Mouse (Mus musculus) cerebellum, postnatal 25 days (tissue): ENCODE data around the gene Etv3.
A peak's percentile ranks its signal among the peaks of the same experiment; 100 is the strongest.
"Not testable (repeated sequence)": the region's sequence is repeated elsewhere in the genome, so short reads cannot be mapped to it uniquely, and the experiment has no call there.

Experiments
- DNase-seq, 2 experiments: peaks; one replicate each; pipeline ENCODE4 v3.0.0; 2021; ENCODE audit warnings: mixed read lengths in 2 of 2

Etv3 gene

DNA sequence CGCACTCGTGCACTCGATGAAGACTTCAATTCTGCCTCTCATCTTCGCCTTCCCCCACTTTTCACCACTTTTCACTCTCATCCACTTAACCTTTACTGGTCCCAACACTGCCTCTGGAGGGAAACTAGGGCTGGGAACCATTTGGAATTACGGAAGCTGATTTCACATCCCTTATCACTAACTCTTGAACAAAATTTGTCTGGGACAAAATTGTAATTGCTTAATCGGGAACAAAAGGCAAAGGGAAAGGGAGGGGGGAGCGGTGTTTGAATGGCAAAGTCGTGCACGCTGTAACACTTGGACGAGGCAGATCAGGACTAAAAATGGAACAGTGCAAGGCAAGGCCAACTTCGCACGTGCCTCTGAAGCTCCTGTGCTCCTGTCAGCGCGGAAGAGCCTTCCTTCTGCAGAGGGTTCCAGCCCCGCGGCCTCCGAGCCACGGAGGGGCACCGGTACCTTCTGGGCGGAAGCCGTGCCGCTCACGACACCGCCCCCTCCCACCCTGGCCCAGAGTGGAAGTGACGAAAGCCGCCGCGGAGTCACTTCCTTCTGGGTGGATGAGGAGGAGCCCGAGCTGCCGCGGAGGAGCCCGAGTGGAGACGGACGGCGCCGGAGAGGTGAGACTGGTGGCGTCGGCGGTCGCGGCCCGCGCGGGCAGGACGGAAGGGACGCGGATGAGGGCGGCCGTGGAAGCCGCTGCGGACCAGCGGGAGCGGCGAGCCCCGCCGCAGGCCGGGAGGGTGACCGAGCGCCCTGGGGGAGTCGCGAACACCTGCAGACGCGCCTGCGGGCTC, at the start of gene Etv3:
Gene Etv3, plus strand, starts transcription at position 365 of the 794 bp plus-strand sequence.
- DNase-seq = peak; percentile 93 to 96

DNA sequence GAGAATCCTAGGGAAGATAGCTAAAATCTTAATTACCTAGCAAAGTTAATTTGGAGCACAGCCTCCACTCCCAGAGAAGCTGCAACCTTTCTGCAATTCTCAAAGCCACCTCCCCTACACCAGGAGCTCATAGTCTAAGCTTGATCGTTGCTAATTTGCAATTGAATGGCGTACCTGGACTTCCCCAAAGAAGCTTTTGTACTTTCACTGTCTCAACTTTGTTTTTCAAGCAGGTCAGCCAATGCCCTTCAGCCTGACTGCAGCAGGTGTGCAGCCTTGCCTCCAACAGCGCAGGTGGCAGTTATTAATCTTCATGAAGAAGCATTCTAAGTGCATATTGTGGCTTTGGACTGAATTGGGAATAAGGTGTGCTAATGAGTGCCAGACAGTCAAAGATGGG, 47.3 kb upstream of the Etv3 start:
- DNase-seq = not testable (repeated sequence)

DNA sequence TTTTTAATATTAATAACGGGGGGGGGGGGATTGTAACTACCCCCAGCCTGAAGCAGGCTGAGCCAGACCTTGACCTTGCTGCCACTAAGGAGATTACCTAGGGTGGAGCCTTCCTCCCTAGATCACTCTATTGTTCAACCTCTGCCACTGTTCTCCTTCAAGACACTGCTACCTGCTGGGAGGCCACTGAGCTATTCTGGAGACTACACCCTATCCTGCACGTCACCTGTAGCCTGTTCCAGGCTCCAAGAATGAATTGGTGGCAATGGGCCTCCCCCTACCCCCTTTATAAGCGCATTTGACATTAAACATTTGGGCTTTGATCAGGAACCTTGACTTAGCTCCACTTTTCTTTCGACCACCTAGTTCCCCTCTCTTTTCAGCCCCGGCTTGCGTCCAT, 46.6 kb upstream of the Etv3 start:
- DNase-seq = not testable (repeated sequence)

DNA sequence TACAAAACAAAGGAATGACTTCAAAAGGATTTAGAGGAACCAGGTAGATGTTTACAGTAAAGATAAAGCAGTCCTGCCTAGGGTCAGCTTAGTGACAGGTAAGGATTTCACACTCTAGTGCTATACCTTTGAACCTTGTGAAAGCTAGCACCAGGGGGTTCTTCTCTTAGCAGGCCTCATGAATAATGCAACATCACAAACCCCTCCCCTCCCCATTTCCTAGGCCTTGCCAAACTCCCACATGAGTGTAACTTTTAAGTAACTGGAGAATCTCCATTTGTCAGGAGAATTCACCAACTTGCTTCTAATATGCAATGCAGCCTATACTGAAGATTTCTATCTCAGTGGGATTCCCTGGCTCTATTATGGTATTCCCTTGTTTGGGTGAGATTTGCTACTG, 46.0 kb upstream of the Etv3 start:
- DNase-seq = not testable (repeated sequence)

DNA sequence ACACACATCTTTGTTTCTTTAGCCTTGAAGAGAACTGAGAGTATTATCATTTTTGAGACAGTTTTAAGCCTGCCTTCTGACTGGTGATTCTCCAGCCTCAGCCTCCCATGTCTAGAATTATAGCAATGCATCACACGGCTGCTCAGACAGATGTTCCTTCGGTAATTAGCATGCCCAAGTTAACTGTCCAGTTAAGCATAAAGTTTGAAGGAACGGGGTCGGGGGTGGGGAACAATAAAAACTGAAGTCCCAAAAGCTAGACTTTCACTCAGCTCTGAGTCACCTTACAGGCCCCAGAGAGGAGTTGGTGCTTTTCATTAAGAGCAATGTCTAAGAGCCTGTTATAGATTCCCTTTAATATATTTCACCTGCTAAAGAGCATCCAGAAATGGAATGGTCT, 37.8 kb upstream of the Etv3 start:
- no peak for DNase-seq

DNA sequence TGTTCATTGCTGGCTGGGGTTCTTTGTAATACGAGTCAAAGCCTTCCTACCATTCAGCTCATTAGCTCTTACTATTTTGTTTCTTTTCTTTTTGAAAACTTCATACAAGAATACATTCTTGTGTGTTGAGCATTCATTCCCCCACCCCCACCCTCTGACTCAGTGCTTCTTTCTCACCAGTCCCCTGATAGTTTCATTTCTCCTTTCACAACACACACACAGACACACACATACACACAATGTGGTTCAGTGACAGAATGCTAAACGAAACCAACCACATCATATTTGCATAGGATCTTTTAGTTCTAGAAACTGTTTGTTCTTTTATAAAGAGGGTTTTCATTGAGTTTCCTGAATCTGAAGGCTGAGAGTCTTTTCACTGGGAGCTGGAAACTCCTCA, 37.3 kb upstream of the Etv3 start:
- DNase-seq = no peak

DNA sequence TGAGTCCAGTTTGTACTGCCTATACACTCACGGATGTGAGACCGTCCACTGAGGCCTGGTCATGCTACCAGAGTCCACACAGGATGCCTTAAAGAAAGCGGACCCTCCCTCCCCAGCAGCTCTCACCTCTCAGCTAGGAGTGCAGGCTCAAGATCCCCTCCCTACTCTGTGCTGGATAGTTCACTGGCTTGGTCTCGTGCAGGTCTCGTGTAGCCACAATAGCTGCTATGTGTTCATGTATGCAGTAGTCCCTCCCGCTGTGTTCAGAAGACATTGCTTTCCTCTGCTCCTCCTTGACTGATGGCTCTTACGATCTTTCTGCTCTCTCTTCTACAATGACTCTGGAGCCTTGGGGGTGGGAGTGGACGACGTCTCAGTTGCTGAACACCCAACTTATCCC, 26.9 kb upstream of the Etv3 start:
- no peak for DNase-seq

DNA sequence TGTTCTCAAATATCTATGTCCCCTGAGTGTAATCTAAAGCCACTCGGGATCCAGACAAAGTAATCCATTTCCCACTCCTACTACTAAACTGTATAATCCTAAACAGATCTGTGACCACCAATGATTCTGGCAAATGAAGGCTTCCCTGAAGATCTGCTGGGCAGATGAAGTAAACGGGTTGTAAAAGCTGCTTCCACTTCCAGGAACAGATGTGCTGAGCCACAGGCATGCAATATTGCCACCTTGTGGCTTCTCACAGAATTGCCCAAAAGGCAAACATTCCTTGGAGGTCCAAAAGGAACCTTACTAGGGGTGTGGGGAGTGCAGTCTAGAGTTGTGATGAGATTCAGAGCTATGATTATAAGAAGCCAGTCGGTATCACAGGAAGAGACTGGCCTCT, 26.1 kb upstream of the Etv3 start:
- DNase-seq = peak; percentile 61 to 79

DNA sequence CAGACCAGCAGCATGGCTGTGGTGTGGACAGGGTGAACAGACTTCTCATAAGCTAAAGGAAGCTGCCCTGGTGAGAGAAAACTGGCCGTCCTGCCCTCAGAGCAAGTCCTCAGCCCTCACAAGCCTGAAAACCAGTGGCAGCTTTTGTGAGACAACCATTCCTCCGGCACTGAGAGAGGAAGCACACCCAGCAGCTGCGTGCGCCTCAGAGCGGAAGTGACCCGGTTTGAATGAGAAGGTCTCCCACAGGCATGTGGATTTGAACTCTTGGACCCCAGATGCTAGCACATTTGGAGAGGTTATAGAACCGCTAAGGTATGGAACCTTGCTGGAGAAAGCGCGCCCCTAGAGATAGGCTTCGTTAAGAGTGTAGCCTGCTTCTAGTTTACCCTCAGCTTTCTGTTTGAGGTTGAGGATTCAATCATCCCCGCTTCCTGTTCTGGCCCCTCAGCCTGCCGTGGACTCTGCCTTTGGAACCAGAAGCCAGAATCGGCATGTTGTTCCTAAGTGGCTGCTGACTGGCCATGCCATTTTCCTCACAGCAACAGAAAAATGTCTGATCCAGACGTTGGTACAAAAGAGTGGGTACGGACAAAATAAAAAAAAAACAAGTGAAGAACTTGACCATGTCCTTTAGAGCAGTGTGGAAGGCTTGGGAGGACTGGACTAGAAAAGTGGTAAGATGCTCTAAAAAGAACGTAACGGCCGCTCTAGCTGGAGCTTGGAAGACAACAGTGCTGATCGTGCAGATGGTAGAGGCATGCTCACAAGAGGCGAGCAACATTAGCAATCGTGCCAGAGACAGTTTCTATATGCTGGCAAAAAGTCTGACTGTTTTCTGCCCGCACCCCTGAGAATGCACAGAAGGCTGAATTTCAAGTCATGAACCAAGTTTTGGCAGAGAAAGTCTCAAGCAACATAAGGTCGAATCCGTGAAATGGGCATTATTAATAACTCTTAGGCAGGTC, 24.8 kb upstream of the Etv3 start:
- DNase-seq = no peak

DNA sequence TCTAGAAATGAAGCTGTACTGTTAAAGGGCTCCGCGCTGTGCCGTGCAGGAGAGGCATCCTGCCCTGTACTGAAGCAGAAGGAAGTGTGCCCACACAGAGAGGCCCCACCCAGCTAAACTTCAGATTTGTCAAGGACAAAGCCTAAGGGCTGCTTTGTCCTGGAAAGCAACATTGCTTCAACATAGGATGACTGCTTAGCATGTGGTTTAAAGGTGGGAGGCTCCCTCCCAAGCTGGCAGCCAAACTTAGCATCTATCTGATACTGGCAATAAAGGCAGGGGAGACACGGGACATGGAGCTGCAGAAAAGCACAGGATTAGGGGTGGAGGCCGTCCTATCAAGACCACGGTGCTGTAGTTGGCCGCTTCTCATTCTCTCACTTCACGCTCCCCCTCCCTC, 24.1 kb upstream of the Etv3 start:
- no peak for DNase-seq

DNA sequence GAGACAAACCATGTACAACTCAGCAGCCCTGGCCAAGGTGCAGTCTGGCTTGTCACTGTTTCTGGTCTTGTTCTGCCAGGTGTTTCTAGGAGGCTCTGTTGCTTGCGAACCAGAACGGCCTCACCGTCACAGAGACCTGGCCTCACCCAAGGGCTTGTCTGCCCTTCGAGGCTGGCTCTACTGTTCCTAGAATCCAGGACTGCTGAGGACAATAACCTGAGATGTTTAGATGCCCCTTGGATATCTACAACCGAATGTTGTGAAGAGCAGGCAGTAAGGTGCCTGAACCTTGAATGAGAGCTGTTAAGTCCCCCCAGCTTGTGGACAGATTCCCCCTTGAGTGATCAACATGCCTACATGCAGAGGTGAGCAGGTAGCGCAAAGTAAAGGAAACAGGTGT, 22.4 kb upstream of the Etv3 start:
- DNase-seq = no peak

DNA sequence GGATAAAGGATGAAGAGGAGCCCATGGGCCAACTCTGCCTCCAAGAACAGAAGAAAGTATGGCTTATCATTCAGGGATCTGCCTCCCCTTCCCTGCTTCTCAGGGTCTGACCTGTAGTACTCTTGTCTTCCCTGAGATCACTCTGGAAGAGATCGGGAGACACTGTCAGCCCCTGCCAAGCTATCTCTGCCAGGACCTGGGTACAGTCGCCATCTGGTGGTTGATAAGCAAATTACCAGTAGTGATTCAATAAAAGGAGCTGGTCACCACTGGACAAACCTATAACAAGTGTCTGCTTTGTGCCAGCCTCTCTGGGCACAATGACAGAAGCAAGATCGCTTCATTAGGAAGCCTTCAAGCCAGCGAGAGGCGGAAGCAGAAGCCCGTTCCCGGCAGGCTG, 20.9 kb upstream of the Etv3 start:
- peak; percentile 40 to 58 for DNase-seq

DNA sequence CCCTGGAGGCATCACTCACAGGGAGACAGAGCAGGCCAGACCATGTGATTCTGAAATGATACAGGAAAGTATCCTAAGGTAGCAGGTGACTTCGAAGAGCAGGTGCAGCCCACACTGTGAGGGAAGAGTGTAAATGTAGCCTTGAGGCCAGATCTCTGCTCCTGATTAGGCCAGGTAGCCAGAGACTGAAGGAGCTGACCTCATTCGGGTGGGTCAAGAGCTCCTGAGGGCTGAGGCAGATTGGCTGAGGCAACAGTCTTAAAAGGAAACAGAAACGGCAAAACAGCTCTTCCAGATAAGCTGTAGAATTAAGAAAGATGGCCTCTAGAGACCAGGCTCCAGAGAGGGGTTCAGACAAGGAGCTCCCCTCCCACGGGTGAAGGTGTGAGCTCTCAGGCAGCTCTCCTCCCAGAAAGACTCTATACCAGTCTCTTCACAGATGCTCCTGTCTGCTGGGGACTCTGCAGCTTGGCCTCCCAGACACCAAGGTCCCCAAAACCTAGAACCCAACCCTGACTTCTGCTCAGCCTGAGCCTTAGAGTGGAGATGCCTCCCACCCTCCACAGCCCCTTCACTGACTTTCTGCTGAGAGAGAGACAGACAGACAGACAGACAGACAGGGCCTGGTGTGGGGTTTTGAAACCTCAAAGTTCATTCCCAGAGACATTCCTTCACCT, 20.3 kb upstream of the Etv3 start:
- no peak for DNase-seq

DNA sequence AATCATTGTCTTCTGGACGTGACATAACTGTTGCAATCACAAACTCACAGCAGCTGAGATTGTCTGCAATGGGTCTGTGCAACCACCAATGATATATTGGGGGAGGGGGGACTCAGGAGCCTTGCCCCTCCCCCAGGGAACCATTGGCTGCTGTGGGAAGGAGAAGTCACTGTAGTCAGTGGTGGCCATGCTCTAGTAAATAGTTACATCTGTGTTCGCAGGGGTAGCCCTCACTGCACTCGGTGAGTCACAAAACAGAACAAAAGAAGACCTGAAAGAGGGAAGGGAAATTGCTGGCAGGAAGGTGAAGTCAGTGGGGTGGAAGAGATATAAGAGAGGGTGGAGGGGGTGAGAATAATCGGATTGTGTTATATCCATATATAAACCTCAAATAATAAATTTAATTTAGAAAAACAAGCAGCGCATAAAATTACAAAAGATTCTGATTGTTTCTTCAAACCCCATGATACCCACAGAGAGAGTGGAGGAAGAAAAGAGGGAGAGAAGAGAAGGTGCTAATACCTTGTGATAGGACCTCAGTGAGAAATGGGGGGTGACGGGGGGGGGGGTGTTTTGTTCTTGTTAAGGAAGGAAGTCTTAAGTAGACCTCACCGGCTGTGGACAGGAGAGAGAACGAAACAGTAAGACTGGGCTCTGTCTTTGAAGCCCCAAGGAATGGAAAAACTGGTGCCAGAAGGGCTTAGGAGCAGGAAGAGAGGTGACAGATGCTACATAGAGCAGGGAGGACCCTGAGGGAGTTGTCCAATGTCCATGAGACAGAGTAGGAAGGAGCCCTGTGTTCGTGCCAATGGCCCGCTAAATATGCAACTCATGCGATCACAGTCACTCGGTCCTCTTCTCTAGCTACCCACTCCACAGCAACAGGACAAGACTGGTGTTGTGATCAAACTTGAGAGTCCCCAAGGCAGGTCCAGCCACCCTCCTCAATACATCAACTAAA, 18.5 kb upstream of the Etv3 start:
- DNase-seq = no peak

DNA sequence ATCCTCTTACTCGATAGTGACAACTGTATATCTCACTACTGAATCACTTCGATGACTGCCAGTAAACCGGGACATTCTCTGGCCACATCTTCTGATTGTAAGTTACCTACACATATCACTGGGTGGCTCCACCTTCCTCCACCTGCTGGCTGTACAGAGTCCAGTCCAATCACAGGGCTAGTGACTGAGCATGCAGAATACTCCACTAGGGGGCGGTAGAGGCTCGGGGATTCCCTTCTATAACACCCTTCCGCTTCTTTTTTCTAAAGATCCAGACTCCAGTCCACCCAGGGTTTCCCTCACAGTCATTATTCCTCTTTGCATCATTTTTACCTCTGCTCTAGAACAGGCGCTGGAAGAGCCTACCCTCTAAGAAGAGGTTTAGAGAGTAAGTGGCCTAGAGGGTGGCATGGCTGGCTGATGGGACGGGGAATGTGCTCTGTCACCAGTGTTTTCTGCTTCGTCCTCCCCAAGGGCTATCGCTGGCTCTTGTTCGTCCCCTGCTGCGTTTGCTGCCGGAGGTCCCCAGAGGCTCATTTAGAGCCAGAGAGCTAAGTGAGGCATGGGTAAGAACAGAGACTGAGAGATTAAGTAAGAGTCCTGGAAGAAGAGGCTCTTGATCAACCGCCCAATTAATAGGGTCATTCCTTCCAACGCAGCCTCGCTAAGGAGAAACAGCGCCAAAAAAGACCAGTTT, 16.9 kb upstream of the Etv3 start:
- DNase-seq = peak; percentile 86 to 93

DNA sequence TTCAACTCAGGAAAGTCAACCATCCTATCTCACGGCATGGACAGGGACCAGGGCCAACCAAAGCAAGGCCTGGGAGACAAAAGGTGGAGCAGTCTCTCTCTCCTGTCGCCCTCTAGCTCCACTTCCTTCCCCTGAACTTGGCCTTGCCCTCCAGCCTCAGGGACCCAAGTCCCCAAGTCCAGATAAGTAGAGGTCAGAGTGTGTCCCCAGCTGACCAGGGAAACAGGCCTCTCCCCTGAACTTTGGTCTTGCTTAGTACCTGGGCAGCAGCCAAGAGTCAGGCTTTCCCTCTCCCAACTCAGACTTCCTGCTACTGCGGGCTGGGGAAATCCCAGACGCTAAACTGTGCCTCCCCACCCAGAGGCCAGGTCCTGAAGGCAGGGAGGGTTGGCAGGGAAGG, 16.1 kb upstream of the Etv3 start:
- DNase-seq = no peak

DNA sequence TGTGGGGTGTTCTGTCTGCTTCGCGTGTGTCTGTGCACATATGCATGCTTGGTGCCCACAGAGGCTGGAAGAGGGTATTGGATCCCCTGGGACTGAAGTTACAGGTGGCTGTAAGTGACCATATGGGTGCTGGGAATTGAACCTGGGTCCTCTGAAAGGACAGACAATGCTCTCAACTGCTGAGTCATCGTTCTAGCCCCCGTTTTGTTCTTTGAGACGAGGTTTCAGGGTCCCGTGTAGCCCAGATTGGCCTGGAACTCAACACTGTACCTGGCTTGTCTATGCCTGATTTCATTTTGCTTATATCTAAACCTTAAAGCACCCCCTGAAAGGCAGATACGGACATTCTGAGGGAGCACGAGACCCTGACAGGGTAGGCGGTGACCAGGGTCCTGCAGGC, 14.4 kb upstream of the Etv3 start:
- no peak for DNase-seq

DNA sequence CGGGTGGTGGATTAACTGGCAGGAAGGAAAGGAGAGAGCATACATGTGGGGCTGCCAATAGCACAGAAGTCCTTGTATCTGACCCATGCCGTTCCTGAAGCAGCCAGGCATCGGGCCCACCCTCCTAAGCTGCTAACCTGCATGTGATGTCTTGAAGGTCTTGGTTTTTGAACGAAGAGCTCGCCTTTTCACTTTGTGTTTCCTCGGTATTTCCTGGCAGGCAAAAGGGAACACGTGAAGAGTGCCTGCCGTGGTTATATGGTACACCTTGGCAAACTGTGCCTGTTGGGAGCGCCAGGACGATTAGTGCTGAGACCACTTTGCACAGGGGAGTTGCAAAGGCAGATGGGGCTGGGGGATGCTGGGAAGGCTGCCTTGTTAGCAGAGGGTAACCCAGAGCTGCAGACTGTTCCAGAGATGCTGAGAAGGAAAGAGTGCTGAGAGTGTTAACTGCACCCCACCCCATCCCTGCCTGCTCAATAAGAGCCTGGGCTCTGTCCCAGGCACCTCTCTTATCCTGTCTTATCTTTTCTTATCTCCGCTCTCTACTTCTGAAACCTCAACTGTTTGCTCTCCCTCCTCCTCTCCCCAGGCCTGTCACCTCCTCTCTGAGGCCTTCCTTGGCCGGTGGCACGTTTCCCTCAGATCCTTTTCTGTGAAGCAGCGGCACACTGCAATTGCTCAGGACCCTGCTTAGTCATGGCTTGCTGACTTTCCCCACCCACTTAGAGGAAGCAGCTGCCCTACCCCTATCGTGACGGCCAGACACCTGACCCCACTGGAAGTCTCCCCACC, 13.0 kb upstream of the Etv3 start:
- DNase-seq = no peak

DNA sequence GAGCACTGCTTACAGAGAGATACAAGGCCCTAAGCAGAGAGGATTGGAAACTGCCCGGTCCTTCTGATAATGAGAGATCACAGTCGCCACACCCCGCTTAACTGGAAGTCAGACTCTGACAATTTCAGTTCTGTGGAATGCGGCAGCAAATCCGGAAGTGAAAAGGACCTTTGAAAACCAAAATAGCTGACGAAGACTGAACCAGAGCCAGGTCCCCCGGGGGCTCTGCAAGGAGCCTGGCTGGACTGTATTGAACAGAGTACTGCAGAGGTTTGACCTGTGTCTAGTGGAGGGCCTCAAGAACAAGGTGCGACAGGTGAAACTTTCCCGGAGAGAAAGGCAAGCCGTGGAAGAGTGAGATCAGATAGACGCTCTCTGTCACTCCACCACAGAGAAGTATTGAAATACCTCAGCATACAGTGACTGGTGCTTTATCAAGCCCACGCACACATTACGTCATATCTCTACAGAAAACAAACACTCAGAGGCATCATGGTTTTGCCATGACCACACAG, 9.6 kb upstream of the Etv3 start:
- DNase-seq = no peak

DNA sequence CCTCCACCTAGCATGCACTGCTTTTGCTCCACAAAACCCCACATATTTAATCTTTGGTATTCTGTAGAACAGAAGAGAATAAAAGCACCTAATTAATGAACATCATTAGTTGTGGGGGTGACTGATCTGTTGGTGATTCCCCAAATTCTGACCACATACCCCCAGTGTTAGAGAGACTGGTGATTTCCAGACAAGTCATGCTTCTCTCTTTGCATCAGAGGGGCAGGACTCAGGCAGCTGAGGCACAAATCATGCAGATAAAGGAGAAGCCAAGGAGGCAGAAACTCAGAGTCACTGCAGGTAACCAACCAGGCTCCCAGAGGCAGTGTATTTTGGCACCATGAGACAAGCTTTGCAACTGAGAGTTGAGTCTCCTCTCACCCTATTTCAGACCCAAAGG, 6.8 kb upstream of the Etv3 start:
- no peak for DNase-seq
